Mouse (Mus musculus): ENCODE data around the gene Psma7.

GRCm38 (mm10) chr2:180013686-180014085, 28.5 kb downstream of the Psma7 start:
- no peak for TF ChIP-seq CTCF (IDR thresholded peaks at IDR 0.05; ENCODE audit: low read depth)
- TF ChIP-seq EP300 (IDR thresholded peaks at IDR 0.05; ENCODE audit: low read depth): no peak

Data from heart, postnatal 0 days (tissue).